Mouse (Mus musculus) kidney, postnatal 4 days (tissue): ENCODE measurements around the gene Ier3.

ENCODE experiments used
- DNase-seq, 2 experiments: peaks; one replicate each; pipeline ENCODE4 v3.0.0; 2021; ENCODE audit warnings: mixed read lengths in 2 of 2

The Ier3 gene

DNA sequence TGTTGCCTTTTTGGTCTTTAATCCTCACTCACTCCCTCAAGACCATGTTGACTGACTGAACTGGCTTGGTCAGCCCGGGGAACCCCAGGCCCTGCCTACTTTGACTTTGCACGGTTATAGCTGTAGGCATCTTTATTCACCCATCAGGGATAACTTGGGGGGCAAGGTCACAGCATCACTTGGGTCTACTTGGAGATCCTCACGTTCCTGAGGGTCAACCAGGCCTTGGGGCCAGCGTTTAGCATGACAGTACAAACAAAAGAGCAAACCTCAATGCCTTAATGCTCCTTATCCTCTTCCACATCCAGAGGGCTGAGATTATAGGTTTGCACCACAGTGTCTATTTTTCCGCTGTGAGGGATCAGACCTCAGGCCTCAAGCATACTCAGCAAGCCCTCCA, 9.2 kb upstream of the Ier3 start:
- DNase-seq, result no peak

- DNase-seq, result peak in 1 of 2 experiments; percentile 13
These were observed 8.7 kb upstream of the Ier3 start for GRCm38 (mm10) chr17:35812736-35813135.

- DNase-seq, result peak; percentile 85 to 91
These were observed 8.2 kb upstream of the Ier3 start for GRCm38 (mm10) chr17:35813245-35813647.

DNA sequence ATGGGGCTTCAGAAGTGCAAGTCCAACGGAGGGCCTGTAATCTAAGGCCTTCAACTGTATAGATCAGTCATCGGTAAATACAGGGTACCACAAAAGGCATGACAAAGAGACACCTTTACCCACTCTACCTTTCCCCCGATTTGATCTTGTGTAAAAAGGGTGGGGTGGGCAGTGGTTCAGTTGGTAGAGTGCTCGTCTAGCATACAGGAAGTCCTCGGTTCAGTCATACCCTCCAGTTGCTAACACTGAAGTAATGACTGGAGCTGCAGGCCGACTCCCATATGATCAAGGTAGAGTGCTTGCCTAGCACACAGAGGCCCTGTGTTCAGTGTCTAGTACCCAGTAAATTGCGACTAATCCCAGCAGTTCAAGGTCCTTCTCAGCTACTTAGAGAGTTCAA, 7.8 kb upstream of the Ier3 start:
- DNase-seq, result no peak

DNA sequence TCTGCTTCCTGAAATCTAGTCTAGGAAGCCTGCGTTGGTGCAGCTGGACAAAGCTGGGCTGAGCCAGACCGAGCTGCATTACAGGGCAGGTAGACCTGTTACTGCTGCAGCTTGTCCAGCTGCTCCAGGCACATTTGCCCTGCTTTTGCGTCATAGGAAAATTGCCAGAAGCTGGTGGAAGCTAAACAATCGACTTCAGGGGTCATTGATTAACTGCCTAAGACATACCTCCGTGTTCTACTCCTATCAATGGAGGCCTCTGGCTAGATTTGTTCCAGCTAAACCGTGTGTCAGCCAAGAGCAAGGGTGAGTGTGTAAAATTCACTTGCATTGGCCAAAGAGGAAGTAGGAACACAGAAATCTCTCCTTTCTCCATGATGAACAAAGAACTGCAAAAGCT, 6.8 kb upstream of the Ier3 start:
- peak; percentile 42 to 65 for DNase-seq

DNA sequence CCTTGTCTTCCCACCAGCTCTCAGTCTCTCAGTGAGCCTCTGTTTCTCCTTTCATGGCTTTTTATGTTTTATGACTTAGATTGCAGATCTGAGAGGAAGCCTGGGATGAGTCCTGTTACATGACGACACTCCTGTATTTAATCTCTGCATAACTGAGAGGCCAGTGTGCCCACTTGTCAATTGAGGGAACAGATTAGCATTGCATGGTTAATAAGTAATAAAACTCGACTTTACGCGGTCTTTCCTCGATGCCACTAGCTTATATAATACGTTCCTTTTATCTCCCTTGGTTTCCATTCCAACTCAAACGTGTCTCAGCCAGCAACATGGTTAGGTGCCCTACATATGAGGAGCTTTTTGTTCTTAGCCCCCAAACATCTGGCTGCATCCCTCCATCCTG, 5.6 kb upstream of the Ier3 start:
- no peak for DNase-seq

GRCm38 (mm10) chr17:35816686-35817085, 4.8 kb upstream of the Ier3 start:
- DNase-seq, result no peak

DNA sequence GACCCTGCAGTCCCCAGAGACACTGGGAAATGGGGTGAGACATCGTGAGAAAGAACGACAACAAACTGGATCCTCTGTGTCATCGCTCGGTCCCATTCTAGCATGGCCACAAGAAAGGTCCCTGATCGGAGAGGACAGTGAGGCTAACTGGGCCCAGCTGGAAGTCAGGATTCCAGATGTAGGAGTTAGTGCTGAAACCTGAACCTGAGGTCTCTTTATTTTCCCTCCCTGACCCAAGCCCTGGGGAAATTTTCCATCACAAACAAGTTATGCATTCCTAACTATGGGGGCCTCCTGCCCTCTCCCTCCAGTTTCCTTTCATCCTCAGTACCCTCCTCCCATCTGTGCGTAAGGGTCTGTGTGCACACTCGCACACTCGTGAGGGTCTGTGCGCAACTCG, 4.3 kb upstream of the Ier3 start:
- DNase-seq, result peak; percentile 24 to 47

DNA sequence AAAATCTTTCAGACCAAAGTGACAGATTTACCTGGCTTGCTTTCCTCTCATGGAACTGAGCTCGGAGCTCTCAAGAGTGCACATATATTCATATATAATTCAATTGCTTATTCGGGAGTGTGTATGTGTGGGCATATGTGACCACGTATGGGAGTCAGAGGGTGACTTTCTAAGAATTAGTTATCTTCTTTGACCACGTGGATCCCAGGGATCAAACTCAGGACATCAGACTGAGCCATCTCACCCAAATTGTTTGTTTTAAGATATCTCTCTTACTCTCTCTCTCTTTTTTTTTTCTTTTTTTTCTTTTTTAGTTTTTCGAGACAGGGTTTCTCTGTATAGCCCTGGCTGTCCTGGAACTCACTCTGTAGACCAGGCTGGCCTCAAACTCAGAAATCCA, 1.4 kb upstream of the Ier3 start:
- DNase-seq, result no peak

DNA sequence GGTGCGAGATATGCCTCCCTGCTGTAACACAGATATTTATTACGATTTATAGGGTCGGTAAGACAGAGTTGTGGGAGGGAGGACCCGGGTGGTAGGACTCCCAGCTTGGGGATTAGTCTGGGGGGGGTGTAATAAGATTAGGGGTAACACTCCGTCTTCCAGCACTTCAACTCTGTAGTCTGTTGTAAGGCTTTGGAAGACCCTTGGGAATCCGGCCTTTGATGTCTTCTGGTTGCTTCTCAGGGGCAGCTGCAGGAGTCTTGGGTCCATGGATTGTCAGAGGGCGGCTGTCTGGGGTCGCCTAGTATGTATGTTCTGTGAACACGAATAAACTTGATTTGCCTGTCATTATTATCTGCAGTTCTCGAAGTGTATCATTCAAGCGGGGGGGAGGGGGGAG, 1.1 kb downstream of the Ier3 start:
- no peak for DNase-seq

DNA sequence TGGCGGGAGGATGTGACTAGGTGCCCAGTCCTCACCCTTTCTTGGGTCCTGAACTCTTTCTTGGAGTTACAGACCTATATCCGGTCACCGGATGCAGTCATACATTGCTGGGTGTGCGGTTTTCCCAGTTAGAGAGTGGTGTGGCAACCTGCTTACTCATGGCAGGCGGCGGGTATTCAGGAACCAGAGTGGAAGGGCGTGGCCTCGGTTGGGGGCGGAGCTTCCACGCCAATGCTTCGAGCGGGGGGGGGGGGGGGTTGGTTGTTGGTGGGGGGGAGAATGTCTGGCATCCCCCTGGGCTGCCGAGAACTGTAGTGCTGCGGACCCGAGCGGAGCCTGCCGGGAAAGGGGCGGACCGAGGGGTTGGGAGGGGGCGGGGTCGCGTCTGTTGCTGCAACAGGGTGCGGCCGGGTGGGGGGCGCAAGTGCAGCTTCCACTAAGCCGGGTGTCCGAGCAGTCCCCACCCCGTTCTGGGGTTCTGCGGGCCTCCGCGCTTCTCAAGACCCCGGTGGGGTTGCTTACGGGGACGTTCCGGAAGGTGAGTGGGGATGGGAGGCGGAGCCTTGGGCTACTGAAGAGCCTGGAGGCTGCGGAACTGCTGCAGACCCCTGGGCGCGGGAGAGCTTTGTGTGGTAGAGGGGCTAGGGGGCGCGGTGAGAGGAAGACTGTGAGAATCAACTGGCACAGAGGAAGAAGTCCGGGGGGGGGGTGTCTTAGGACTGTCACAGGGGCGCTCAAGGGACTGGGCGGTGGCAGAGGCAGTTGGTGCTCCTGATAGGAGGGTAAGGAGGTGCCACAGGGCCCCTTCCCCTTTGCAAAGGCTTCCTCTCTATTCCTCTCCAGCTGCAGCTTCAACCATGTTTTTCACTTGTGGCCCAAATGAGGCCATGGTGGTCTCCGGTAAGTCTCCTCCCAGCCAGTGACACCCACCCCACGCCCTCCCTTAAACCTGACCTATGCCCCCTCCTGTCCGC, 1.8 kb downstream of the Ier3 start, which contains the start of gene Flot1:
TSS of gene Flot1 (plus strand) at position 267 of the 974 bp plus-strand sequence.
- peak; percentile 91 to 94 for DNase-seq

- peak; percentile 51 to 56 for DNase-seq
These were observed 2.9 kb downstream of the Ier3 start for GRCm38 (mm10) chr17:35824402-35824801.

GRCm38 (mm10) chr17:35825109-35825850, 3.8 kb downstream of the Ier3 start:
- no peak for DNase-seq

- peak; percentile 93 to 95 for DNase-seq
These were observed 8.3 kb downstream of the Ier3 start for GRCm38 (mm10) chr17:35829737-35830136.

DNA sequence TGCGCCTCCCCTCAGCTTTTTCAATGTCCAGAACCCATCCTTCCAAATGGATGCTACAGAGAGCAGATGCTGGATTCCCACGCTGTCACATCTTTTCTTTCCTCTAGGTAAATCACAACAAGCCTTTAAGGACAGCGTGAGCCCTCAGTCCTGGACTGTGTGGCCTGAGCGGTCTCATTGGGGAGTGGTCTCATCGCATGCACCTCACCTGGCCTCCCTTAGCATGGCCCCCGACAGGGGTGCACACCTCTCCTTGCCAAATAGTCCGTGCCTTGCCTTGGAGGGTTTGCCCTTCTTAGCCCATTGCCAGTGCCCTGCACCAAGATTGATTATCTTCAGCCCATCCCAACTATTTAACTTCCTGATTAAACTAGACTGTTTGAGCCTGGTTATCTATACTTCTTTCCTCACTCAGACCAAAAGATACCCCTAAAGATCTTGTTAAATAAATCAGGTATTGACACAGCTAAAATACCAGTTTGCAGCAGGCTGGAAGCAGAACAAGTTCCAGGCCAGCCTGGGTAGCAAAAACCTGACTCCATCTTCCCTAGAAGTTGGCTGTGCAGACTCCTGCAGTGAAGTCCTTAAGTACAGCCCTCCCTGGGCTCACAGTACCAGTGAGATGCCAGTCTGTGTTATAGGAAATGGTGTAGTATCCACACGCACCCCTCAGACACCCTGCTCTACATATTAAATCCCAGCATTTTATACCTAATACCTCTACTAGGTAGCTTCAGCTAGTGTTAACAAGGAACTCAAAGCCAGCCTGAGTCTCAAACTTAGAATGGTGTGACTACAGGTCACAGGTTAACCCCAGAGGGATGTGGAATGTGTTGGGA, 11.1 kb downstream of the Ier3 start:
- DNase-seq, result peak; percentile 10 to 19

GRCm38 (mm10) chr17:35833239-35833751, 11.8 kb downstream of the Ier3 start:
- DNase-seq, result peak; percentile 31 to 40

GRCm38 (mm10) chr17:35833894-35834293, 12.4 kb downstream of the Ier3 start:
- peak in 1 of 2 experiments; percentile 15 for DNase-seq

- peak in 1 of 2 experiments; percentile 45 for DNase-seq
These were observed 13.4 kb downstream of the Ier3 start for GRCm38 (mm10) chr17:35834696-35835422.

GRCm38 (mm10) chr17:35835424-35836140, 14.1 kb downstream of the Ier3 start:
- DNase-seq, result peak; percentile 29 to 41

DNA sequence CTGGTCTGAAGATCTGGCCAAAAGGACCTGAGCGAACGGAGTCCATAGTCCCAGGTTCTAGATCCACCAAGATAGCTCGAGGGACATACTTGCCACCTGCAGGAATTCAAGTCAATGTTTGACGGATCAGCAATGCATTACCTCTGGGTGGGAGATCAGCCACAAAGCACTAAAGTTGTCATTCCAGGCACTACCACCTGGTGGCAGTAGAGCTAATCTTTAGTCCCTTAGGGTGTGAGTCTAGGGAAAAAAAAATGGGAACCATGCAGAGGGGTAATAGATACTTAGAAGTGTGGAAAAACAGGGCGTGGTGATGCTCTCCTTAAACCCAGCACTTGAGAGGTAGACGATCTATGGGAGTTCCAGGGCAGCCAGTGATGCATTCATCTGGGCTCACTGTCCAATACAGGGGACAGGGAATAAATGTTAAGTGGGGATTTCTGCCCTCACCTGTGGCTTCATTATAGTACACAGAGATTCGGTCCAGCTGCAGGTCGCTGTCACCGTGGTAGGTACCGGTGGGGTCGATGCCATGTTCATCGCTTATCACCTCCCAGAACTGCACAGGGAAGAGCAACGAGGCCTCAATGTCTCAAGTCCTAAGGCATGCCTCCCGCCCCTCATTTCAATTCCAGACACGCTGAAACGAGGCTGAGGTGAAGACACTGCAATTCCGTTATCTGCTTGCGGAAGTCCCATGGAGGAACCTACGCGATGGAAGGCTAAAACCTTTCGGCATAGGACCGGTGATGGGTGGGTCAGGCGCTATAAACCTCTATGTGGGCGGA, 14.9 kb downstream of the Ier3 start:
- peak; percentile 93 to 94 for DNase-seq
